Mouse (Mus musculus): ENCODE measurements at regions not wholly inside any gene's neighbourhood (a gene's known extent, or its start where the extent isn't known, plus 50 kb on each side); places are given as distances from the start of the nearest gene placed in this dataset.

DNA sequence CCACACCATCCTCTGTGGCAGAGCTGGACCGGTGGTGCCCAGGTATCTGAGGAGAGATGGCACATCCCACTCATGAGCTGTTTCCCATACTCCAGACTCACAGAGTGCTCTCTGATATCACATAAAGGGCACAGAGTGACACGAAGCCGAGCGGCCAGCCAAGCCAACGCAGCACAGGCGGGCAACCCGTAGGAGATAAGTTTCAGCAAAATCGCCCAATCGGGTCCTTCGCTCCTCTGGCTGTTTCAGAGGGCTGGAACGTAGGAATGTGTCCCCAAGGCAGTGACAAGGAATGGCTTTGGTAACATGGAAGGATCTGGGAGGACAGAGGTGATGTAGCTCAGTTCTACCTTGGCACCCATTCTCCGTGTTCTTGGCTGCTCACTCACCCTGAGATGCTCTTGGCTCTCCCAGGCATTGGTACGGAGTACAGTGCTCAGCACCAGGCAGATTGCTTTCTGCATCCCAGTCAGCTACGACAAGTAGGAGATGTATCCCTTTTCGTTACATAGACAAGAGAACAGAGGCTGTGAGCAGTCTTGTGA, 56.4 kb upstream of the Ppara start:
- H3K27ac ChIP-seq: peak overlapping the region; percentile 96
- DNase-seq (ENCODE audit: extremely low spot score in 1 of 2, low spot score in 2 of 2): no peak
- H3K4me3 ChIP-seq: peak overlapping the region; percentile 64
- no peak for TF ChIP-seq CTCF (IDR thresholded peaks at IDR 0.05)
- intact Hi-C loops (cut with DNase I): no loop called here

DNA sequence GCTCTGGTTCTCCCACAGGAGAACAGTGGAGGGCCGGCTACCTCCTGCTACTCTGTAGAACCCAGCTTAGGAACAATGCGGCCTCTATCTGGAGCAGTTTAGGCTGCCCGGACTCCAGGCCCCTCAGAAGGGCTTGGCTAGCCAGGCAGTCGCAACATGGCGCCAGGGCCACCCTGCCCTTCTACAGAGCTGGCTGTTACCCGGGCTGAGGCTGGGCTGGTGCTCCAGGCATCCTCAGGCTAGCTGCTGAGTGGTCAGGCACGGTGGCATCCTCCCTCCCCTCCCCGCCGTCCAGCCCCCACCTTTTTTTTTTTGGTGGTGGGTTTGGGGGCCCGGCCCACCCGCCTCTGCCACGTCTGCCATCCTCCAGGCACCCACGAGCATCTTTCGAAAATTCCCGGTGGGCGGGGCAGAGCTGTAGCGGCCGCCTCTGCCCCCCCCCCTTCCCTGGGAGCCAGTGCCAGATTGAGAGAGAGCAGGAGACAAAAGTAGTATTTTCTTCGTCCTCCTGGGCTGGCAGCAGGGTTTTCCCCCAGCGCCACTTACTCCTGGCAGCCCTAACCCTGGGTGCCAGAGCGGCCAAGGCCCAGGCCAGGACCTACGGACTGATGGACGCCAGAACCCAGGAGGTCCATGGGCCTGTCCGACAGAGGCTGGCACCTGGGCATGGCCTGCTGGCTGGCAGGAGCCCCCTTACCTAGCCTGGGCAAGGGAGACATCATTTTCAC, 55.6 kb upstream of the Ppara start:
- intact Hi-C loops (cut with DNase I): loop anchor here (1.0 kb wide), 1 partner anchor 8 kb away; no protein-coding TSS in a partner anchor
- DNase-seq (ENCODE audit: extremely low spot score in 1 of 2, low spot score in 2 of 2): peak in 1 of 2 experiments; percentile 72
- Histone ChIP-seq H3K27ac (peak overlapping the region; percentile 96), H3K4me3 (peak overlapping the region; percentile 64)
- no peak for TF ChIP-seq CTCF (IDR thresholded peaks at IDR 0.05)

DNA sequence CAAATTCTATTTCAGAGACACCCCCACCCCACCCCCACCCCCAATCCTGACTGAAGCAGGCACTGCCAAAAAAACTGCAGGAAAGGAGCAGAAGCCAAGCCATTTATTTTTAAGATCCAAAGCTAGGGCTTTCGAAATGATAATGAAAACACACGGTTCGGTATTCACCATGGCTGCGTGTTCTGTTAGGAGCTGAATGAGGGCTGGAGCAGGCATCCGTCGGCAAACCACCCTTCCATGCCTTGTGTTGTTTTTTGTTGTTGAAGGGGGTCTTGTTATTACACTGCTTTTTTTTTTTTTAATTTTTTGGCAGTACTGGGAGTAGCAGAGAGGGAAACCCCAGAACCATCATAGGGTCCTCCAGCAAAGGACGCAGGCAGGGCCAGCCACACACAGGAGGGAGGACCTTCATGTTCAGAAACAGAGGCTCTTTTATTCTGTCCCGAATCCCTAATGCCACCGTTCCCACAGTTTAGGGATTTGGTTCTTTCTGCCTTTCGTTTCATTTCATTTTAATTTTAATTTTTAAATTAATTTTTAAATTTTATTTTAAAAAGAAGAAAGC, 54.8 kb upstream of the Ppara start:
- intact Hi-C loops (cut with DNase I): loop anchor here (1.0 kb wide), 1 partner anchor 9 kb away; no protein-coding TSS in a partner anchor
- DNase-seq (ENCODE audit: extremely low spot score in 1 of 2, low spot score in 2 of 2): no peak

DNA sequence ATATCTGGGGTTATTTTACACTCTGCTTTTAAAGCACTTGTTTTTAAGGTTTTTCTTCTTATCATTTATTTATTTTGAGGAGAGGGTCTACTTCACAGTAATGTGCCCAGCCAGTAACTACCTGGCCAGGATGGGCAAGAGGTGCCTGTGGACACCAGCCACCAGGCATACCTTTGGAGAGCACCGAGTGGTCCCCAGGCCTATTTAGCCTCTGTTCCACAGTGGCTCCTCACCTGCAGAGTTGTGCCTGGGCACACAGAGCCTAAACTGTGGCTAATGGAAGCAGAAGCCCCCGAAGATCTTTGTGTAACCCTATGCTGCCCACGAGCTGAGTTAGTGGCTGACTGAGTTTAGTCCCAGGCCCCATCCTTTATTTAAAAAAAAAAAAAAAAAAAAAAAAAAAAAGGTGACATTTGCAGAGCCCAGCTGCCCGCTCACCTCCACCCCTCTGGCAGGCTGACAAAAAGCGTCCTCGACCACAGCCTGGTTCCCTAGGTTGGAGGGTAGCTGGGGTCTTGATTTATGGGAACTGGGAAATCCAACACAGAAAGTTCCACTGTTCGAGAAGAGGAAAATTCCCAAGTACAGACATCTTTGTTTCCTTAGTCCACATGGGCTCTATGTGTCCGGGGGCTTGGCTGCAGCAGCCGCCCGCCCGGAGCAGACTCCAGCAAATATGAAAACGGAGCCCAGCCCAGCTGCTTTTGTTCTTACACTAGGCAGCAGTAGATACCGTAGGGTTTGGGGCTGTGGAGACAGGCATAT, 54.1 kb upstream of the Ppara start:
- no peak for TF ChIP-seq CTCF (IDR thresholded peaks at IDR 0.05)
- no peak for DNase-seq (ENCODE audit: extremely low spot score in 1 of 2, low spot score in 2 of 2)
- Histone ChIP-seq H3K27ac (peak overlapping the region; percentile 96), H3K4me3 (peak overlapping the region; percentile 64)
- intact Hi-C loops (cut with DNase I): no loop called here

More for the DNA sequence above, 54.8 kb upstream of the Ppara start:
- peak overlapping the region; percentile 64 for H3K4me3 ChIP-seq
- no peak for TF ChIP-seq CTCF (IDR thresholded peaks at IDR 0.05)
- H3K27ac ChIP-seq: peak overlapping the region; percentile 96

DNA sequence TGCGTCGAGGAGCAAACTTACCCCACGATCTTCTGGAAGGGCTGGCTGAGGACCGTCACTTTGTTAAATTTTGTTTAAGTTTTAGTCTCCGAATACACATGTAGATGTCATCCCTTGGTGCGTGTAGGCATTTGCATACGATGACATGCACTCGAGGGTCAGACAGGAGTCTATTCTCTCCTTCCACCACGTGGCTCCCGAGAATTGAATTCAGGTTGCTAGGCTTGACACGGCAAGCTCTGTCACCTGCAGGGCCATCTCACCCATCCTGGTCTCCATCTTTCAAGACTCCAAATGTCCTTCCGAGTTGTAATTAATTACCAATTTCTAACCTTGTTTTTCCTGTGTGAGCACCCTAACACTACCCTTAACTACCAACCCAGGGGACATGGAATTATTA, 52.7 kb upstream of the Ppara start:
- Histone ChIP-seq H3K4me3 (peak overlapping the region; percentile 64), H3K27ac (peak overlapping the region; percentile 96)
- intact Hi-C loops (cut with DNase I): no loop called here
- no peak for DNase-seq (ENCODE audit: extremely low spot score in 1 of 2, low spot score in 2 of 2)
- no peak for TF ChIP-seq CTCF (IDR thresholded peaks at IDR 0.05)

DNA sequence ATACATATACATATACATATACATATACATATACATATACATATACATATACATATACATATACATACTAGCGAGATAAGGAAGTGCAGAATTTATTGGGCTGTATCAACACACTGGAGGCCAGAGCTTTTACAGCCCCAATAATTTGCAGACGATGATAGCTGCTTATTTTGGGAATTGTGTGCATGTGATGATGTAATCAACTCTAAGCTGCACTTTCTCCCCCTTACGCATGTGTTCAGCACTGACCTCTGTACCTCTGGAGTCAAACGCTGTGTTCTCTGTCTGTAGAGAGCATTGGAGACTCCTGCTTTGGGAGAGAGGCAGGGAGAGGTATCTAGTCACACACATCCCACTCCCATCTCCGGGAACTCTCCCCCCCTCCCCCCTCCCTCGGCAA, 52.0 kb upstream of the Ppara start:
- intact Hi-C loops (cut with DNase I): no loop called here
- Histone ChIP-seq H3K4me3 (peak overlapping the region; percentile 28), H3K27ac (peak overlapping the region; percentile 71; the same call in 1 of the 2 replicates)
- no peak for DNase-seq (ENCODE audit: extremely low spot score in 1 of 2, low spot score in 2 of 2)
- no peak for TF ChIP-seq CTCF (IDR thresholded peaks at IDR 0.05)

DNA sequence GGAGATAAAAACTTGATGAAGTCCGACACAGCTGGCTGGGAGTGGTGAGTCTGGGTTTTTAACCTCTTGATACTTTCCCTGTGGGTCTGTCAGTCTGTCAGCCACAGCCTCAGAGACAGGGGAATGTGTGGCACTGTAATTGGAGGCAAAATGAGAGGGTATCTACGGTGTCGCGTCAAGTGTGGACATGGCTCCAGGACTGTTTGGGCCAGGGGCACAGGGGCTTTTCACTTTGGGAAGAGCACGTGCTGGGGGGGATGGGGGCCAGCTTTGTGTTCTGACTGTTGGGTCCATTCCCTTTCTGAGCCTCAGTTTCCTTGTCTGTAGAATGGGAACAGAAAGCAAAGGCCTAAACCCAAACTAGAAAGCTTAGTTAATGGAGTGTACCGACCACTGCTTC, 51.5 kb upstream of the Ppara start:
- H3K27ac ChIP-seq: peak overlapping the region; percentile 48
- intact Hi-C loops (cut with DNase I): no loop called here
- no peak for TF ChIP-seq CTCF (IDR thresholded peaks at IDR 0.05)
- DNase-seq (ENCODE audit: extremely low spot score in 1 of 2, low spot score in 2 of 2): no peak
- peak overlapping the region; percentile 28 for H3K4me3 ChIP-seq

DNA sequence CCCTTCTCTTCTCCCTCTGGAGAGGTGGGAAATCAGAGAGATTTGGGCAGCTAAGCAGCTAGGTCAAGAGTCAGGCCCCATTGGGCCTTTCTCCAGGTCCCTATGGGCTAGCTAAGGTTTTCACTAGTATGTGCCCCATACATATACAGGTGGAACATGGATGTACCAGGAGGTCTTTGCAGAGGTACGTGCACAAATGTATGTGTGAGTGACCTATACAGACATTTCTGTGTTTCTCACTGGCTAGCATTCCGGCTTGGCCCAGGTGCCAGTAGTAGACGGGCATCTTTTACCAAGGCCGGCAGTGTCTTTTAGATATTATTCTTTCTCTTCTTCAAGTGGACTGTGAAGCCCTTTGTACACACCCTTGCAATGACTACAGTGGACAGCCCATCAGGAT, 51.1 kb upstream of the Ppara start:
- TF ChIP-seq CTCF (IDR thresholded peaks at IDR 0.05): no peak
- Histone ChIP-seq H3K27ac (peak overlapping the region; percentile 69), H3K4me3 (peak overlapping the region; percentile 15; the same call in 1 of the 2 replicates)
- intact Hi-C loops (cut with DNase I): no loop called here
- no peak for DNase-seq (ENCODE audit: extremely low spot score in 1 of 2, low spot score in 2 of 2)

DNA sequence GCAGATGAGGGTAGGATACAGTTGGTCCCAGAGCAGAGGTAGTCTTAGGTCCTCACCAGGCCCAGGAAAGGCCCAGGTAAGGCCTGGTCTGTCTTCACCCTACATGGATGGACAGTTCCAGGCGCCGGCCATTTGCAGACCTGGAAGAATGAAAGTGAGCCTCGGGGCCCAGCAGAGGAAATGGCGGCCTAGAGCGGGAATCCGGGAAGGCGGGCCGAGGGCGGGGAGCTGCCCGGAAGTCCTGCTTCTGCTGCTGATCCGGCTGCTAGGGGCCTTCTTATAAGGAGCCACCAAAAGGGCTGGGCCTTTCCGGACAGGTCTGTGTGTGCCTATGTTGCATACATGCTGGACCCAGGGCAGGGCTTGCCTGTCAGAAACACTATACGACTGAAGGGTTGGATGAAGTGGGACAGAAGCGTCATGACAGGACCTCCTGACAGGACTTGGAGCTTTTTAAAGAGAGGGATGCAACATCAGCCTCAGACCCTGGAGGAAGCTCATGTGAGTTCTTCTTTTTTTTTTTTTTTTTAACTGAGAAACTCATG, 50.5 kb upstream of the Ppara start:
- TF ChIP-seq CTCF (IDR thresholded peaks at IDR 0.05): no peak
- intact Hi-C loops (cut with DNase I): no loop called here
- DNase-seq (ENCODE audit: extremely low spot score in 1 of 2, low spot score in 2 of 2): no peak
- Histone ChIP-seq H3K27ac (peak overlapping the region; percentile 69), H3K4me3 (peak overlapping the region; percentile 15; the same call in 1 of the 2 replicates)

DNA sequence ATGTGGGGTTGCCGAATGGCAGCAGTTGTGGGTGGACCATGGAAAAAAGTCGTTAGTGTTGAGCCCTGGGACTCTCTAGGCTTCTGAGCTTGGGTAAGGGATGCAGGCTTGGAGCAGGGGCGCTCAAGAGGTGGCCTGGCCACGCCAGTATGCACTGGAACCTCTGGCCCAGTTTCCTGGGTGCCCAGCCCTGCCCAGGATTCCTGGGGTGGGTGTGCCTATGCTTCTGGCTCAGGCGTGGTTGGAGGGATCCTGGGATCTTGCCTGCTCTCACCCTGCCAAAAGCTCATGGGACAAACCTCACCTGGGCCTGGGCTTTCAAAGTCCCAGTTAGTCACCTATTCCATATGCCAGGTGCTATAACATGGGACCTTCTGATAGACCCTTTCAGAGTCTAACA, 49.9 kb upstream of the Ppara start:
- no peak for TF ChIP-seq CTCF (IDR thresholded peaks at IDR 0.05)
- no peak for DNase-seq (ENCODE audit: extremely low spot score in 1 of 2, low spot score in 2 of 2)
- intact Hi-C loops (cut with DNase I): loop anchor here (5.0 kb wide), 1 partner anchor 73 kb away; no protein-coding TSS in a partner anchor
- Histone ChIP-seq H3K27ac (peak overlapping the region; percentile 69), H3K4me3 (no peak overlapping the region)
